Mouse (Mus musculus) spleen, postnatal 4 days (tissue): ENCODE results near the gene Leng8.
A peak's percentile ranks its signal among the peaks of the same experiment; 100 is the strongest.

Experiments
- DNase-seq, 2 experiments: peaks; one replicate each; pipeline ENCODE4 v3.0.0; 2022; ENCODE audit warnings: low spot score in 2 of 2

The Leng8 gene

GRCm38 (mm10) chr7:4136771-4137531, at the start of gene Leng8:
Gene Leng8 (plus strand): TSS chr7:4137039.
- peak; percentile 97 to 98 for DNase-seq

GRCm38 (mm10) chr7:4087238-4087895, 49.5 kb upstream of the Leng8 start:
- no peak for DNase-seq

- DNase-seq = no peak
Measured at GRCm38 (mm10) chr7:4087896-4088480, 48.9 kb upstream of the Leng8 start.

- no peak for DNase-seq
Measured at GRCm38 (mm10) chr7:4088679-4089078, 48.2 kb upstream of the Leng8 start.

GRCm38 (mm10) chr7:4091170-4091569, 45.7 kb upstream of the Leng8 start:
- DNase-seq = peak in 1 of 2 experiments; percentile 20

- DNase-seq = no peak
Measured at GRCm38 (mm10) chr7:4098301-4098700, 38.5 kb upstream of the Leng8 start.

GRCm38 (mm10) chr7:4098832-4099231, 38.0 kb upstream of the Leng8 start:
- DNase-seq = no peak

- DNase-seq = no peak
Measured at GRCm38 (mm10) chr7:4101144-4101543, 35.7 kb upstream of the Leng8 start.

- no peak for DNase-seq
Measured at GRCm38 (mm10) chr7:4103411-4103810, 33.4 kb upstream of the Leng8 start.

GRCm38 (mm10) chr7:4111766-4112165, 25.1 kb upstream of the Leng8 start:
- no peak for DNase-seq

GRCm38 (mm10) chr7:4117050-4117814, 19.6 kb upstream of the Leng8 start:
- DNase-seq = no peak

GRCm38 (mm10) chr7:4119344-4119902, 17.4 kb upstream of the Leng8 start, which contains the start of gene Ttyh1:
Gene Ttyh1 (plus strand): TSS chr7:4119408.
- DNase-seq = peak in 1 of 2 experiments; percentile 61

GRCm38 (mm10) chr7:4119976-4120921, 16.6 kb upstream of the Leng8 start:
- DNase-seq = no peak

- no peak for DNase-seq
Measured at GRCm38 (mm10) chr7:4122076-4122768, 14.6 kb upstream of the Leng8 start.

- no peak for DNase-seq
Measured at GRCm38 (mm10) chr7:4122783-4123182, 14.1 kb upstream of the Leng8 start.

GRCm38 (mm10) chr7:4123732-4124131, 13.1 kb upstream of the Leng8 start:
- DNase-seq = no peak

GRCm38 (mm10) chr7:4124315-4124759, 12.5 kb upstream of the Leng8 start:
- DNase-seq = no peak

GRCm38 (mm10) chr7:4124856-4125255, 12.0 kb upstream of the Leng8 start:
- no peak for DNase-seq

GRCm38 (mm10) chr7:4125306-4125705, 11.5 kb upstream of the Leng8 start:
- DNase-seq = peak in 1 of 2 experiments; percentile 60
